Mouse (Mus musculus) thymus, adult 2 months (tissue): ENCODE data around the gene Uhrf1. TPM values are rescaled to one million over a fixed set of nuclear protein-coding genes. Genes with fewer than 3 reads are reported as not detected.

Experiments
- DNase-seq: peaks from one replicate; pipeline ENCODE4 v3.0.0; 2021
- H3K27ac ChIP-seq: fragments of 200-500 bp; 2 replicates; pipeline ENCODE4 v1.5.1; 2012; ENCODE audit warnings: low read length, control low read depth; ENCODE audit not compliant: control insufficient read depth, insufficient read depth
- H3K27me3 ChIP-seq: fragments of 200-500 bp; 2 replicates; pipeline ENCODE4 v1.6.1; 2012; ENCODE audit warnings: mild to moderate bottlenecking, low read length, moderate library complexity, mixed read lengths; ENCODE audit not compliant: control insufficient read depth, insufficient read depth
- H3K36me3 ChIP-seq: fragments of 200-500 bp; 2 replicates; pipeline ENCODE4 v1.6.1; 2012; ENCODE audit warnings: mild to moderate bottlenecking, low read length, moderate library complexity; ENCODE audit not compliant: control insufficient read depth, insufficient read depth
- H3K4me1 ChIP-seq: fragments of 200-500 bp; replicated peaks from 2 replicates; pipeline ENCODE4 v1.6.1; 2012; ENCODE audit warnings: low read length; ENCODE audit not compliant: control insufficient read depth, insufficient read depth
- H3K4me3 ChIP-seq: fragments of 200-500 bp; 2 replicates; pipeline ENCODE4 v1.5.1; 2012; ENCODE audit warnings: mild to moderate bottlenecking, low read length, control low read depth, moderate library complexity; ENCODE audit not compliant: control insufficient read depth, insufficient read depth
- CTCF ChIP-seq: fragments of 200-500 bp; IDR thresholded peaks from 2 replicates; pipeline ENCODE4 v1.5.1; 2012; ENCODE audit warnings: mild to moderate bottlenecking, control low read depth, low read length, moderate library complexity, borderline replicate concordance; ENCODE audit not compliant: control insufficient read depth, poor library complexity, insufficient read depth; ENCODE audit errors: extremely low read depth
- POLR2A ChIP-seq: fragments of 200-500 bp; IDR thresholded peaks from 2 replicates; pipeline ENCODE4 v1.6.1; 2012; ENCODE audit warnings: mild to moderate bottlenecking, low read length, control low read depth, moderate library complexity; ENCODE audit not compliant: control insufficient read depth, poor library complexity, insufficient read depth; ENCODE audit errors: extremely low read depth
- WGBS: fragments of 180-500 bp; shearing (Covaris S2); methylation state at CpG from one replicate; pipeline ENCODE4 v1.1.7; 2018; 5-methylcytosine and 5-hydroxymethylcytosine counted together
- polyA plus RNA-seq: library from polyadenylated mRNA; depleted of rRNA; stranded (reverse); fragments of >200 nt; gene quantifications from 2 replicates; pipeline ENCODE4 v1.2.3, GENCODE M21; 2012

The Uhrf1 gene
- polyA plus RNA-seq, 1 experiment, result 154 TPM

- Histone ChIP-seq H3K36me3 (no peaks in the 10 kb centered on the region), H3K4me3 (no peak overlapping the region), H3K27me3 (no peaks in the 10 kb centered on the region), H3K4me1 (peaks cover 35% of the 10 kb centered on the region), H3K27ac (no peak overlapping the region)
- TF ChIP-seq POLR2A (no peak), CTCF (no peak)
- no peak for DNase-seq
These were observed 26.1 kb downstream of the Uhrf1 start for GRCm38 (mm10) chr17:56329267-56329666.

GRCm38 (mm10) chr17:56330345-56330744, 27.2 kb downstream of the Uhrf1 start:
- Histone ChIP-seq H3K4me1 (peaks cover 31% of the 10 kb centered on the region), H3K4me3 (no peak overlapping the region), H3K27ac (0 out of 2 replicates have a peak overlapping the region, but pooled peaks have one; percentile 18), H3K36me3 (no peaks in the 10 kb centered on the region), H3K27me3 (no peaks in the 10 kb centered on the region)
- 20% methylated on average over 3 of the region's 3 CpGs for WGBS
- TF ChIP-seq POLR2A (no peak), CTCF (no peak)
- DNase-seq, result peak; percentile 33

- DNase-seq, result no peak
- Histone ChIP-seq H3K4me3 (no peak overlapping the region), H3K27ac (no peak overlapping the region), H3K27me3 (no peaks in the 10 kb centered on the region), H3K36me3 (no peaks in the 10 kb centered on the region), H3K4me1 (peaks cover 31% of the 10 kb centered on the region)
- TF ChIP-seq CTCF (no peak), POLR2A (no peak)
These were observed 28.1 kb downstream of the Uhrf1 start for GRCm38 (mm10) chr17:56331256-56331655.

GRCm38 (mm10) chr17:56332987-56333386, 29.9 kb downstream of the Uhrf1 start:
- no peak overlapping the region for H3K27ac ChIP-seq
- H3K4me1 ChIP-seq, result peaks cover 20% of the 10 kb centered on the region
- no peak for TF ChIP-seq POLR2A
- peak; percentile 59; the same call in 1 of the 2 replicates for TF ChIP-seq CTCF
- peak; percentile 28 for DNase-seq
- no peak overlapping the region for H3K4me3 ChIP-seq
- H3K36me3 ChIP-seq, result no peaks in the 10 kb centered on the region
- no peaks in the 10 kb centered on the region for H3K27me3 ChIP-seq
- WGBS, result 77% methylated on average over 8 of the region's 8 CpGs

GRCm38 (mm10) chr17:56337190-56337589, 34.1 kb downstream of the Uhrf1 start:
- no peak overlapping the region for H3K4me3 ChIP-seq
- no peak for TF ChIP-seq POLR2A
- TF ChIP-seq CTCF, result peak; percentile 57; the same call in 1 of the 2 replicates
- no peaks in the 10 kb centered on the region for H3K36me3 ChIP-seq
- H3K4me1 ChIP-seq, result peaks cover 11% of the 10 kb centered on the region
- WGBS, result 15% methylated on average over 4 of the region's 4 CpGs
- peak; percentile 61 for DNase-seq
- no peak overlapping the region for H3K27ac ChIP-seq
- H3K27me3 ChIP-seq, result no peaks in the 10 kb centered on the region

GRCm38 (mm10) chr17:56337791-56338190, 34.7 kb downstream of the Uhrf1 start:
- Histone ChIP-seq H3K27ac (no peak overlapping the region), H3K27me3 (no peaks in the 10 kb centered on the region), H3K4me1 (peaks cover 11% of the 10 kb centered on the region), H3K36me3 (no peaks in the 10 kb centered on the region), H3K4me3 (no peak overlapping the region)
- 55% methylated on average over 6 of the region's 6 CpGs for WGBS
- no peak for DNase-seq
- TF ChIP-seq CTCF, result no peak
- TF ChIP-seq POLR2A, result no peak

GRCm38 (mm10) chr17:56338909-56339308, 35.8 kb downstream of the Uhrf1 start:
- Histone ChIP-seq H3K36me3 (no peaks in the 10 kb centered on the region), H3K27me3 (no peaks in the 10 kb centered on the region), H3K4me3 (no peak overlapping the region), H3K4me1 (peaks cover 11% of the 10 kb centered on the region), H3K27ac (no peak overlapping the region)
- DNase-seq, result peak; percentile 73
- 59% methylated on average over 4 of the region's 4 CpGs for WGBS
- TF ChIP-seq POLR2A, result no peak
- TF ChIP-seq CTCF, result peak; percentile 72; the same call in 1 of the 2 replicates
